Mouse (Mus musculus) neural tube, embryonic 11.5 days (tissue): ENCODE measurements around the gene Slco3a1. TPM values are rescaled to one million over a fixed set of nuclear protein-coding genes. Genes with fewer than 3 reads are reported as not detected.
A peak's percentile ranks its signal among the peaks of the same experiment; 100 is the strongest.

Source experiments
- ATAC-seq: fragments of 200-750 bp; cut with Nextera tagmentation; 2 replicates; pipeline ENCODE4 v1.8.0; 2017; ENCODE audit warnings: moderate number of reproducible peaks, mild to moderate bottlenecking, moderate TSS enrichment, moderate library complexity; ENCODE audit not compliant: insufficient read depth, low FRiP score, low TSS enrichment
- DNase-seq: peaks from one replicate; pipeline ENCODE4 v3.0.0-alpha.2; 2015; ENCODE audit warnings: low spot score
- H3K27ac ChIP-seq: fragments of 300-500 bp; sonication (generic); 2 replicates; pipeline ENCODE4 v1.5.1; 2014; ENCODE audit warnings: low read depth, mild to moderate bottlenecking, low read length
- H3K27me3 ChIP-seq: fragments of 300-500 bp; sonication (generic); 2 replicates; pipeline ENCODE4 v1.6.1; 2014; ENCODE audit warnings: mild to moderate bottlenecking, low read length, mixed read lengths; ENCODE audit not compliant: control insufficient read depth, insufficient read depth
- H3K36me3 ChIP-seq: fragments of 300-500 bp; sonication (generic); 2 replicates; pipeline ENCODE4 v1.6.1; 2014; ENCODE audit warnings: mild to moderate bottlenecking, low read length, moderate library complexity, mixed read lengths; ENCODE audit not compliant: control insufficient read depth, insufficient read depth
- H3K4me1 ChIP-seq: fragments of 300-500 bp; sonication (generic); 2 replicates; pipeline ENCODE4 v1.6.1; 2014; ENCODE audit warnings: low read length, mixed read lengths; ENCODE audit not compliant: control insufficient read depth, insufficient read depth
- H3K4me2 ChIP-seq: fragments of 300-500 bp; sonication (generic); 2 replicates; pipeline ENCODE4 v1.6.1; 2014; ENCODE audit warnings: low read depth, mild to moderate bottlenecking, moderate library complexity
- H3K4me3 ChIP-seq: fragments of 300-500 bp; sonication (generic); 2 replicates; pipeline ENCODE4 v1.5.1; 2014; ENCODE audit warnings: low read depth, low read length
- H3K9ac ChIP-seq: fragments of 300-500 bp; sonication (generic); 2 replicates; pipeline ENCODE4 v1.6.1; 2014; ENCODE audit warnings: mild to moderate bottlenecking, low read length
- H3K9me3 ChIP-seq: fragments of 300-500 bp; sonication (generic); 2 replicates; pipeline ENCODE4 v1.6.1; 2016; ENCODE audit warnings: low read length; ENCODE audit not compliant: control insufficient read depth
- WGBS: fragments of 180-500 bp; shearing (Covaris S2); extraction: QIAGEN DNeasy Blood & Tissue Kit; methylation state at CpG from one replicate; pipeline ENCODE4 v1.1.7; 2014; 5-methylcytosine and 5-hydroxymethylcytosine counted together
- polyA plus RNA-seq: library from polyadenylated mRNA; unstranded; fragments of >200 nt; fragmentation: Nextera tagmentation; extraction: Ambion mirVana; gene quantifications from 2 replicates; pipeline ENCODE4 v1.2.1, GENCODE M21; 2014

Slco3a1 gene
- polyA plus RNA-seq, 1 experiment from 2014 or later: 13.0 TPM

DNA sequence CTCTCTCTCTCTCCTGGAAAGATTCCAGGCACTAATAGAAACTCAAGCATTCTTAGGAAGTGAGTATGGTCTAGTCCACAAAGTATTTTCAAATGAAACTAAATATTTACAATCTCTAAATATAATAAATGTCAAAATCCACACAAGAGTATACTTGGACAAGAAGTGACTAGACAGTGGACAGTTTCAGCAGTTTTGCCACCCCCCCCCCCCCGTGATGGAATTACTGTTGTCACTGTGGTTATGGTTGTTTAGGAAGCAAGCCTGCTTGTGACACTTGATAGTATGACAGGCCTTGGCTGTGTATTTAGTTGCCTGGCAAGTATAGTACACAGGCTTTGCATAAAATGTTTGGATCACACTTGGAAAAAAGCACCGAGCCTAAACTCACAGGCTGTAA, 192.9 kb downstream of the Slco3a1 start:
- Histone ChIP-seq H3K9me3 (no peaks in the 10 kb centered on the region), H3K4me2 (no peak overlapping the region), H3K9ac (no peak overlapping the region), H3K4me3 (no peak overlapping the region), H3K4me1 (0 out of 2 replicates have a peak, but pooled peaks cover 4% of the 10 kb centered on the region), H3K27ac (no peak overlapping the region), H3K27me3 (no peaks in the 10 kb centered on the region), H3K36me3 (no peaks in the 10 kb centered on the region)
- ATAC-seq (no peak), DNase-seq (no peak)
- WGBS: 96% methylated on average over 2 of the region's 2 CpGs

DNA sequence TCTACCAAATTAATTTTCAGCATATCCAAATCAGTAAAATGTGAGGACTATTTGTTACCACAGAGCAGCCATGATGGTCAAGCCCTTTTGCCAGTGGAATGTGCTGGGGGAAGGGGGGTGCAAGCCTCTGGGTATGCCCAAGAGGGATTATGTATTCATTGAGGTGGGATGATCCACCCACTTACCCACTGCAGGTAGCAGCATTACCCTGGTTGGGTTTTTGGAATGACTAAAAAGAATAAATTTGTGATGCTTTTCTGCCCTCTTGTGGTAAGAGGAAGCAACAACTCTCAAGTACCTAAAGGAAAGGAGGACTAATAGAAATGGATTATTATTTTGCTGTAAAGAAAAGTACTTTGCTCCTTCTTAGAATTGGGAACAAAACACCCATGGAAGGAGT, 197.6 kb downstream of the Slco3a1 start:
- Histone ChIP-seq H3K27ac (no peak overlapping the region), H3K27me3 (no peaks in the 10 kb centered on the region), H3K4me1 (peaks cover 5% of the 10 kb centered on the region; the same call in 1 of the 2 replicates), H3K9ac (no peak overlapping the region), H3K4me2 (no peak overlapping the region), H3K4me3 (no peak overlapping the region), H3K9me3 (no peaks in the 10 kb centered on the region), H3K36me3 (no peaks in the 10 kb centered on the region)
- DNase-seq (no peak), ATAC-seq (no peak)

DNA sequence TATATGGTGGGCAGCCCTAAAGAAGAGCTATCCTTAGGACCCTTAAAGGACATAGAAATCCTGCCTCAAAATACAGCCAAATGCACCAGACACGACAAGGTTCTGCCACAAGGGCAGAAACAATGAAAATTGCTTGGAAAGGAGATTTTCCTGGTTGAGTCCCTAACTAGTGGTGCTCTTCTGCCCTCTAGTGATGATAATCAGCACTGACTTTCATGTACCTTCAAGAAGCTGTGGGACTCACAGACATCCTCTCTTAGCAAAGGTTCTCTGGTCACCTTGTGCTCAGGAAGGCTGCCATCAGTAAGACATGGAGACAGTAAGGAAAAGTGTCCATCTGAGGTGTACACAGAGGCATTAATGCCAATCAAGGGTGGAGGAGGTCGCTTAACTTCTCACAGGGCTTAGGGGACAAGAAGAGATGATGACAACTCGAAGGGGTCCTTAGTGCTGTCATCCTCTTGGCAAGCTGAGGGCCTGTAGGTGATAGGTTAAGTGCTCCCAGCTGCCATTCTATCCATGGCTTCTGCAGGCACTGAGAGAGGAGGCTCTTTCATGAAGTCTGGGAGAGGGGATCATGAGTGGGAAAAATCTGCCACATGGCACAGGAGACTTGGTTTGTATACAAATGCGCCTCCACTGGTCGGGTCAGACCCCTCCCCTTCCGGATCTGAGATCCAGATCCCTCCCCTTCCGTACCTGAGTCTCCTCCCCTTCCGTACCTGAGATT, 199.9 kb downstream of the Slco3a1 start:
- no peak overlapping the region for H3K9ac ChIP-seq
- WGBS: 61% methylated on average over 8 of the region's 8 CpGs
- no peak overlapping the region for H3K4me2 ChIP-seq
- ATAC-seq: peak; percentile 55; the same call in 1 of the 2 replicates
- DNase-seq: peak; percentile 64
- H3K27me3 ChIP-seq: no peaks in the 10 kb centered on the region
- no peaks in the 10 kb centered on the region for H3K36me3 ChIP-seq
- peaks cover 5% of the 10 kb centered on the region; the same call in 1 of the 2 replicates for H3K4me1 ChIP-seq
- no peak overlapping the region for H3K4me3 ChIP-seq
- H3K9me3 ChIP-seq: no peaks in the 10 kb centered on the region
- H3K27ac ChIP-seq: no peak overlapping the region

DNA sequence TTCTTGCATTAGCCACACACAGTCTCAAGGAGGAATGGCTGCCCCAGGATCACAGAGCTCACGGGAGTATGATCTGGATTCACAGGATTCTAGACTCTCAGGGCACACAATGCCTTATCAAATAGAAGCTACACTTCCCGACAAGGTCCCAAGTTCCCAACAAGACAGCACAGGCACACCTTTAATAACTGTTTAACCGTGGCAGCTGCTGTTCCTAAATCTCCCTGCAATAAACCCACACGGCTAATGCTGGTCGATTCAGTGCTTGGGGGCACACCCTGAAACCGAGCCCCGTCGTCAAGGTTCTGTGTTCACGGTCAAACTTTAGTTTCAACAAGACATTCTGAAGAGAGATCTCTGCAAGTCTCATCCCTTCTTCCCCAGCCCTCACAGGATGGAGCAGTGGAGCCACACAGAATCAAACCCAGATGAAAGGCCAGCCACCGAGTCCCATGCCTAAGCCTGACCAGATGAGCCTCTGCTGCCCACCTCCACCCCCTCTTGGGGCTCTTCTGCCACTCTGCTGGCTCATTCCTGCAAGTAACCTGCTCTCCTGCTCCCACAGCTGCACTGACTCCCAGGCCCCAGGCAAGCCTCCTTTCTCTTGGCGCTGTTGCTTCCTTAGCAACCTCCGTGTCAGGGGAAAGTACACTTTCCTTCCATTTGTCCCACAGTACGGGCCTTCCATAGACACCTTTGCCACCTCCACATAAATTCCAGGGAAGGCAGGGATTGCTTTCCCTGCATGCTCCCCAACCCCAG, 200.7 kb downstream of the Slco3a1 start:
- no peak for DNase-seq
- peak overlapping the region; percentile 16; the same call in 1 of the 2 replicates for H3K9ac ChIP-seq

DNA sequence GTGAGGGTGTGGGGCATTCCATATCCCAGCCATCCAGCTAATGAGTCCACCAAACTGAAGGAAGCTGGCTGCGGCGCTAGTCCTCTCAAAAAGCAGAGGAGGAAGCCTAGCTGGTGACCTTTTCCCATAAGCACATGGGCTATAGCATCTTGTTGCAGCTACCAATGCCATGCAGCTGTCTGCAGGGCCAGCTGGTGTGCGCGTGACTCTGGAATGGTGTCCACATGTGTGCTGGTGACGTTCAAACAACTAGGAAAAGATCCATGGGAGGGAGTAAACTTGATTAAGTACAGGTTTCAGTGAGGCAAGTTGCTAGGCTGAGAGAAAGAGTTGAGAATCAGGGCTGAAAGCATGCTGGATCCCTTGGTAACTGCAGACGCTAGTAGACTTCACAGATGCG, 201.3 kb downstream of the Slco3a1 start:
- no peak overlapping the region for H3K9ac ChIP-seq
- no peak overlapping the region for H3K4me3 ChIP-seq
- peaks cover 5% of the 10 kb centered on the region; the same call in 1 of the 2 replicates for H3K4me1 ChIP-seq
- no peak overlapping the region for H3K4me2 ChIP-seq
- no peak for ATAC-seq
- no peaks in the 10 kb centered on the region for H3K36me3 ChIP-seq
- 73% methylated on average over 7 of the region's 7 CpGs for WGBS
- no peaks in the 10 kb centered on the region for H3K27me3 ChIP-seq
- DNase-seq: no peak
- no peaks in the 10 kb centered on the region for H3K9me3 ChIP-seq
- H3K27ac ChIP-seq: no peak overlapping the region

More for the DNA sequence above, 200.7 kb downstream of the Slco3a1 start:
- no peaks in the 10 kb centered on the region for H3K36me3 ChIP-seq
- no peaks in the 10 kb centered on the region for H3K9me3 ChIP-seq
- peaks cover 5% of the 10 kb centered on the region; the same call in 1 of the 2 replicates for H3K4me1 ChIP-seq
- no peak overlapping the region for H3K4me3 ChIP-seq
- no peak overlapping the region for H3K4me2 ChIP-seq
- 69% methylated on average over 13 of the region's 13 CpGs for WGBS
- no peak overlapping the region for H3K27ac ChIP-seq
- H3K27me3 ChIP-seq: no peaks in the 10 kb centered on the region
- no peak for ATAC-seq

DNA sequence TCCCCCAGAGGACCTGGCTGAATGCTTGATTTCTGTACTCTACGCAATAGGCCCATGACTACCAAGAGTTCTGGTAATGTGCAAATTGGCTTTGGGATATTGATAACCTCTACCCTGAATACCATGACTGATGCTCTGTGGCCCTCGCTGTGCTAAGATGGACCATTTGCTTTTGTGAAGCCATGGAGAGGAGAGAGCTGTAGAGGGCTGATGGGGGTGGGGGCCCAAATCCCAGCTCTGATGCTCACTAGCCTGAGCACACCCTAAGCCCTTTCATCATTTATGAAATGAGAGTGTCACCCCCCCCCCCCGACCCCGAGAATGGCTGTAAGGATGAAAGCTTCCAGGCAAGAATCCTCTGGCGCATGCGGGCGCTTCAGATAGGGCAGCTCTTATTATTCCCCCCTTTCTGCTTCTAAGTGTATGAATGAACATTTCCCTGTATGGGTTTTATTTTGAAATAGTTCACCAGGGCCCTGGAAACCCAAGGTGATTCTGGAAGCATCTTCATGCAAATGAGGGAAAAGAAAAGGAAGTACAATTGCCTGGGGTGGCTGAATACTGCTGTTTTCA, 206.2 kb downstream of the Slco3a1 start:
- Histone ChIP-seq H3K27me3 (no peaks in the 10 kb centered on the region), H3K4me3 (no peak overlapping the region), H3K27ac (no peak overlapping the region), H3K4me2 (no peak overlapping the region), H3K9me3 (no peaks in the 10 kb centered on the region), H3K4me1 (no peaks in the 10 kb centered on the region), H3K36me3 (no peaks in the 10 kb centered on the region), H3K9ac (no peak overlapping the region; the same call in 1 of the 2 replicates)
- 87% methylated on average over 7 of the region's 7 CpGs for WGBS
- DNase-seq: no peak
- no peak for ATAC-seq

DNA sequence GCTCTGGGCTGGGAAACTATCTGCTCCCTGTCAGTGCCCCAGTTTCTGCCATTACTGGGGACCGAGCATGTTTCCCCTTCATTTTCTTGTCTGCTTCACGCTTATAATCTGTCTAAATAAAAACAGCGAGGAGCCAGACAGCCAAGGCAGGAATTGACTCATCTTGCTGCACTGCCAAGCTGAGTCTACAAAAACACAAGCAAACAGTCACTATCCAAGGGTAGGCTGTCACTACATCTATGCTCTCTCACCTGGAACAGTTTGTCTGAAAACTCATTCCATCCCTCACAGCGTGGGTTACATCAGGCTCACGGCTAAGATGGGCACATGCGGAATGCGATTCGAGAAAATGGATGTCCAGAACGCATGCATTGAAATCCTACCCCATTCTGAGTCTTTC, 207.6 kb downstream of the Slco3a1 start:
- Histone ChIP-seq H3K4me3 (no peak overlapping the region), H3K27me3 (no peaks in the 10 kb centered on the region), H3K9me3 (no peaks in the 10 kb centered on the region), H3K27ac (no peak overlapping the region), H3K4me2 (no peak overlapping the region), H3K4me1 (no peaks in the 10 kb centered on the region), H3K9ac (no peak overlapping the region), H3K36me3 (no peaks in the 10 kb centered on the region)
- DNase-seq (no peak), ATAC-seq (no peak)
- WGBS: 80% methylated on average over 9 of the region's 9 CpGs

DNA sequence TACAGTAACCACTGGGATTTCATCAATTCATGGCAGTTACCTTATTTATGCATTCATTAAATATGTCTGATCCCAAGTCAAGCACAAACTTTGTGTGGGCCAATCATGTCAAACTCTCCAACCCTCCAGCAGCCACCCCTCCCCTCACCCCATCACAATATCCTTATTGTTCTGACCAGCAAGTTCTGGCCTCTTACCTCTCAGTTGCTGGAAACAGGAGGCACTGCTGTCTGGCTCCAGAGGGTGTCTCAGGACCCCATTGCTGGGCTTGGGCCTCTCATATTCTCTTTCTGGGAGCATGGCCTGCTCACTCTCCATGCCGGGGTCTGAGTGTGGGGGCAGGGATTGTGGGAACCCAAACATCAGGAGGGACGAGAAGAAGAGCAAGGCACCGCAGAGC, 208.1 kb downstream of the Slco3a1 start:
- DNase-seq (no peak), ATAC-seq (no peak)
- Histone ChIP-seq H3K36me3 (no peaks in the 10 kb centered on the region), H3K4me2 (no peak overlapping the region), H3K9ac (no peak overlapping the region), H3K4me1 (no peaks in the 10 kb centered on the region; the same call in none of the 2 replicates), H3K9me3 (no peaks in the 10 kb centered on the region), H3K27ac (no peak overlapping the region), H3K27me3 (no peaks in the 10 kb centered on the region), H3K4me3 (no peak overlapping the region)
- WGBS: 68% methylated on average over 3 of the region's 3 CpGs
